Comparison of ENCODE assay signal across 8 mouse cellular contexts in the genomic region with DNA sequence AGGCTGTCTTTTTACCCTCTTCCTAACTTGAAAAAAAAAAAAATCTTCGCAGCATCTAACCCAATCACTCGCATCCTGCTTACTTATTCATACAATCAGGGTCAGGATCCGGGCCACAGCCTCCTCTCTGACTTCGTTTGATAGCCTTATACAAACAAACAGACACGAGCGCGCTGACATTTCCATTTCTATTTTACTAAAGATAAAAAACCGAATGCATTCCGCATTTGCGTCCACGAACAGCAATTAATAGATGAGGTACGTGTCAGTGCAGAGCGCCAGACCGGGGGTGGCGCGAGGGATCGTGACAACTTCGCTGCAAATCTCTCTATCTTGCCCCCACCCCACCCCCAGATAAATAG. TPM values are rescaled to one million over a fixed set of nuclear protein-coding genes. Genes with fewer than 3 reads are reported as not detected.
DNase-seq lines count a peak whose midpoint lies in the region; ATAC-seq and TF ChIP-seq lines count a peak whose summit lies in the region.

TSS of gene Tll1 (minus strand) at position 248 of the 362 bp plus-strand sequence.

- peak within 1 kb of the TSS; percentile 60 for H3K9ac ChIP-seq in midbrain, embryonic 12.5 days (replicated peaks)

- H3K27ac ChIP-seq in left cerebral cortex, adult 2 months: peak within 1 kb of the TSS; percentile 17; the same call in 1 of the 2 replicates
- H3K27ac ChIP-seq in midbrain, embryonic 12.5 days (replicated peaks): no peak within 1 kb of the TSS

- TF ChIP-seq CTCF in left cerebral cortex, adult 2 months (IDR thresholded peaks at IDR 0.05): no peak

- peak; percentile 42 for ATAC-seq in midbrain, embryonic 12.5 days (ENCODE audit: low FRiP score, low read depth)

- peak within 1 kb of the TSS; percentile 99 for H3K4me2 ChIP-seq in midbrain, embryonic 12.5 days (replicated peaks)

- H3K9me3 ChIP-seq in midbrain, embryonic 12.5 days: no peaks in the 10 kb centered on the region

- peaks cover 16% of the 10 kb centered on the region for H3K4me1 ChIP-seq in midbrain, embryonic 12.5 days

- intact Hi-C loops in left cerebral cortex, adult 2 months (cut with DNase I): loop anchor here (5.0 to 10.0 kb wide), 2 partner anchors 181 to 341 kb away; no protein-coding TSS in a partner anchor
- intact Hi-C loops in heart, postnatal 14 days (cut with DNase I): loop anchor here (10.0 kb wide), 2 partner anchors 181 to 209 kb away; no protein-coding TSS in a partner anchor
- intact Hi-C loops in left cerebral cortex, postnatal 25 days (cut with DNase I): loop anchor here (5.0 kb wide), 1 partner anchor 341 kb away; no protein-coding TSS in a partner anchor

- peaks cover 28% of the 10 kb centered on the region for H3K27me3 ChIP-seq in midbrain, embryonic 12.5 days

- 0% methylated on average over 18 of the region's 18 CpGs for WGBS in midbrain, embryonic 12.5 days

- H3K36me3 ChIP-seq in midbrain, embryonic 12.5 days: no peaks in the 10 kb centered on the region

- DNase-seq in left cerebral cortex, adult 2 months (ENCODE audit: extremely low spot score in 1 of 2, low spot score in 2 of 2): peak; percentile 13 to 26
- DNase-seq in left cerebral cortex, adult 11 months (ENCODE audit: low spot score): no peak
- DNase-seq in cerebellum, postnatal 25 days: peak; percentile 68 to 71
- peak; percentile 1 to 3 for DNase-seq in heart, postnatal 14 days
- peak; percentile 12 to 17 for DNase-seq in left cerebral cortex, postnatal 25 days (ENCODE audit: low spot score in 2 of 2)
- no peak for DNase-seq in ovary, postnatal 14 days (ENCODE audit: low spot score)
- no peak for DNase-seq in urinary bladder, postnatal 4 days (ENCODE audit: low spot score in 2 of 2)

- H3K4me3 ChIP-seq in left cerebral cortex, adult 2 months: peak within 1 kb of the TSS; percentile 69
- peak within 1 kb of the TSS; percentile 68 for H3K4me3 ChIP-seq in midbrain, embryonic 12.5 days

RNA-seq across cellular contexts. Expression of gene Tll1, which starts in this region (rescaled TPM):
- 1 to 10 TPM; 3.0 TPM for total RNA-seq in left cerebral cortex, adult 2 months (2021)
- total RNA-seq in heart, postnatal 14 days (2021): 1 to 10 TPM; 1.6 to 2.3 TPM
- 1 to 10 TPM; 2.1 to 4.1 TPM for total RNA-seq in left cerebral cortex, postnatal 25 days (2021)
- 1.5 and 2.4 TPM in 2 replicates for polyA plus RNA-seq in midbrain, embryonic 12.5 days (2016; fragmentation: Nextera tagmentation; extraction: Ambion mirVana)

Comparison
In these comparisons a context has a peak if more than half of its experiments do, and no peak if none do; other contexts are left out.
1. DNase-seq: peak in left cerebral cortex, adult 2 months (2 of 2), cerebellum, postnatal 25 days (2 of 2), heart, postnatal 14 days (2 of 2) and left cerebral cortex, postnatal 25 days (2 of 2); none in left cerebral cortex, adult 11 months (single experiment), ovary, postnatal 14 days (single experiment) and urinary bladder, postnatal 4 days (0 of 2).